Mouse (Mus musculus) CD4-positive naive resting alpha-beta T cell, adult 57 days (primary cell): ENCODE results near the gene Psma3. TPM values are rescaled to one million over a fixed set of nuclear protein-coding genes. Genes with fewer than 3 reads are reported as not detected.

Experiments used
- total RNA-seq: library from RNA; stranded (reverse); gene quantifications from one replicate; pipeline ENCODE4 v1.2.4, GENCODE M21; 2023

Gene Psma3
- 213 TPM for total RNA-seq

DNA sequence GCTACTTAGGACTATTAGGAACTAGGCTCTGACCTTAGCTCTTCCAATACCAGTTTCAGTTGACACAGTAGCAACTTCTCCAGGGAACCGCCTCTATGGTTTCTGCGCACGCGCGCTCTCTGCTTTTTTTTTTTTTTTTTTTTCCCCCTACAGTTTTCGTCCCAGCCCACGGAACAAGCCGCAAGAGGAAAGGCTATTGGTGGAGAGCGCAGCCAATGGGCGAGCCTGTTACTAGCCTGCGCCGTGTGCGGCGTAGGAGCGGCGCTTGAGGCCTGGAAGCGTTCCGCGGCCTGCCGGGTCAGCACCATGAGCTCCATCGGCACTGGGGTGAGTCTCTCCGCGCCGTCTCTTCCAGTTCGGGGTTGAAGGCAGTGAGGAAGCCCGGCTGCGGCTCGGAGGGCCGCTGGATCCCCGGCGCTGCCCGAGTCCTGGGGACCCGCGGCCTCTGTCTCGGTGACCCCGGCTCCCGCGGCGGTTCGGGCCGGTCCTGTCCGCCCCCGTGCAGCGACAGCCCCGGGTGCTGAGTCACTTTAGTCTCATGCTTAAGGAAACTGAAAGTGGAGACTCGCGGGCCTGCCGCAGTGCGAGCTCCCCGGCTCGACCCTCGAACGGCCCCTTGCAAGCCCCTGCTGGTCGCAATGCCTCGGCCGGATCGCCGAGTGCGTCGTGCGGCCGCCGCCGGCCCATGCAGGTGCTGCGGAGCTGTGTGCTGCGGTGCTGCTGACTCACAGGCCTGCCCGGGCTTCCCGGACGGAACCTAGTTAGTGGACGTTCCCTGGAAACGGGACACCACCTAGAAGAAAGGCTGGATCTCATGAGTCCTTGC, at the start of gene Psma3:
Gene Psma3 (plus strand): TSS at position 181 of the 826 bp plus-strand sequence.

DNA sequence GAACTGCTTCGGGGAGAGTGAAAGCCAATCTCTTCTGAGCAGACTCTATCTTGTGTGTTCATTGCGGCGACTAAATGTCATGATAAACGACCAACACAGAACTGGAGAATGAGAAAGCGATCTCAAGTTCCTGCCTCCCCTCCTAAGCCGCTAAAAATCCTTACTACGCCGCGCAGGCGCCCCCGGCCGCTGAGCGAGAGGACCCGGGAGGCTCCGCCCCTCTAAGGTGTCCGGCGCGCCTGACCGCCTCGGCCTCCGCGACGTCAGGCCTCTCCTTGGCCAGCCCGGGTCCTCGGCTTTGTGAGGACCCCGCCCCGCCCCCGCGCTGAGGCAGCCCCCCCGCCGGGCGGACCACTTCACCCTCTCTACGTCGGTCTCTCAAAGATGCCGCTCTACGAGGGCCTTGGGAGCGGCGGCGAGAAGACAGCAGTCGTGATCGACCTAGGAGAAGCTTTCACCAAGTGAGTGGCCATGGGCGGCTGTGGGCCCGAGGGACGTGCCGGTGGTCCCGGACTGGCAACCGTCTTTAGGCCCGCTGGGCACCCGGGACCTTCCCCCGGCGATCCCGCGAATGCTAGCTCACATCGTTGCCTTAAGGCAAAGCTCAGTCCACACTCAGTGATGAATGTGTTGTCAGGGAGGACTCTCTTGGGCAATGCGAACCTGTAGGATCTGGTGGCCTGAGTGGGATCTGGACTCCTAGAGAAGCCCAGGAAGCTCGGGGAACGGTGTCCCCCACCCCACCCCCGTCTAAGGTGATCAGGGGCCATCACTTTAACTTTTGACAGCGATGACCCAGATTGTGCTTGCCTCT, 36.6 kb upstream of the Psma3 start, which contains the start of gene Actr10:
Gene Actr10 (plus strand): TSS at position 287 of the 814 bp plus-strand sequence.

DNA sequence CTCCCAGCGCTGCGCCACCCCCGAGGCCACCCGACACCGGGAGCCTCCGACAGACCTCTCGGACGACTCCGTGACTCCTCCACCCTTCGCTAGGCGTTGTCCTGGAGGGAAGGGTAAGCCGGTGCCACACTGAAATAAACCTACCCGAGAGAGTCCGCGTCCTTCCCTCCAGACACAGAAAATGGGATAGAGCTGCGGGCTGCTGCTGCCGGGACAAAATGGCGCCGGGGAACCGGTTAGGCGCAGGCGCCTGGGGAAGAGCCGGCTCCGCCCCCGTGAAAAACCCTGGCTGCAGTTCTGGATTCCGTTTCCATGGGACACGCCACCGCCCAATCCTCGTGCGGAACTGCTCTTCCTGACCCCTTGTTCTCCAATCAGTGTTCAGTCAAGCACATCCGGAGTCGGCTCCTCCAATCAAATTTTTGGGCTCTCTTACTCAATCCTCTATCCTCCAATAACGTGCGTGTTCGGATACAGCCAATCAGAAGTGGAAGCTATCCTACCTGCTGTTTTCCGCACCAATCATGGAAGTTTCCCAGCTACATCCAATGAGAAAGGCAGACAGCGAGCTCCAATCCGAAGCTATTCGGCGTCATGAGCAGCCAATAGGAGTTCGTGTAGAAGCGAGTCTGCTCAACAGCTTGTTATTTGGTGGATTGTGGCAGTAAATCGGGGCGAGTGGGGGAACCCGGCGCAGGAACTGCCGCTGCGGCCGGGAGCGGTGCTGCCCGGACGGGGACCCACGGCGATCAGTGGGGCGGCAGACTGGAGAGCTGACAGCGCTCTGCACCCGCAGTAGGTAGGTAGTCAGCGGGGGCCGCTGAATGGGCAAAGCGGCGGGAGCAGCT, 41.2 kb downstream of the Psma3 start, which contains the start of gene Arid4a:
Gene Arid4a (plus strand): TSS at position 628 of the 848 bp plus-strand sequence.

Other genes with a start within 250 kb of the Psma3 start
- 30.5 TPM for gene Frmd6, start 149.1 kb upstream of the Psma3 start, total RNA-seq
- 140 TPM for gene Actr10, start 36.8 kb upstream of the Psma3 start, total RNA-seq
- 120 TPM for gene Arid4a, start 41.4 kb downstream of the Psma3 start, total RNA-seq
- not detected for gene Tomm20l, start 136.8 kb downstream of the Psma3 start, total RNA-seq
- 30.3 TPM for gene Timm9, start 162.1 kb downstream of the Psma3 start, total RNA-seq
- gene 2700049A03Rik, start 162.2 kb downstream of the Psma3 start, total RNA-seq = 16.7 TPM